Mouse (Mus musculus) limb, embryonic 12.5 days (tissue): ENCODE data around the gene Cyb561a3. TPM values are rescaled to one million over a fixed set of nuclear protein-coding genes. Genes with fewer than 3 reads are reported as not detected.
"Not testable (repeated sequence)": the region's sequence is repeated elsewhere in the genome, so short reads cannot be mapped to it uniquely, and the experiment has no call there.

Experiments used
- ATAC-seq: fragments of 200-750 bp; cut with Nextera tagmentation; 2 replicates; pipeline ENCODE4 v1.8.0; 2017; ENCODE audit warnings: low read depth, moderate TSS enrichment; ENCODE audit not compliant: insufficient number of reproducible peaks, insufficient read depth, low FRiP score, low TSS enrichment
- H3K27ac ChIP-seq: fragments of 300-500 bp; sonication (generic); 2 replicates; pipeline ENCODE4 v1.5.1; 2016; ENCODE audit warnings: mild to moderate bottlenecking, moderate library complexity
- H3K27me3 ChIP-seq: fragments of 300-500 bp; sonication (generic); 2 replicates; pipeline ENCODE4 v1.6.1; 2016; ENCODE audit warnings: mild to moderate bottlenecking, moderate library complexity
- H3K36me3 ChIP-seq: fragments of 300-500 bp; sonication (generic); 2 replicates; pipeline ENCODE4 v1.6.1; 2016; ENCODE audit warnings: mild to moderate bottlenecking, moderate library complexity
- H3K4me1 ChIP-seq: fragments of 300-500 bp; sonication (generic); replicated peaks from 2 replicates; pipeline ENCODE4 v1.6.1; 2016
- H3K4me2 ChIP-seq: fragments of 300-500 bp; sonication (generic); 2 replicates; pipeline ENCODE4 v1.6.1; 2016; ENCODE audit warnings: mild to moderate bottlenecking, moderate library complexity
- H3K4me3 ChIP-seq: fragments of 300-500 bp; sonication (generic); replicated peaks from 2 replicates; pipeline ENCODE4 v1.5.1; 2016; ENCODE audit warnings: mild to moderate bottlenecking
- H3K9ac ChIP-seq: fragments of 300-500 bp; sonication (generic); replicated peaks from 2 replicates; pipeline ENCODE4 v1.6.1; 2016; ENCODE audit warnings: mild to moderate bottlenecking, moderate library complexity
- H3K9me3 ChIP-seq: fragments of 300-500 bp; sonication (generic); 2 replicates; pipeline ENCODE4 v1.6.1; 2016; ENCODE audit warnings: mild to moderate bottlenecking, moderate library complexity
- WGBS: fragments of 180-500 bp; shearing (Covaris S2); methylation state at CpG from one replicate; pipeline ENCODE4 v1.1.7; 2016; 5-methylcytosine and 5-hydroxymethylcytosine counted together
- polyA plus RNA-seq: library from polyadenylated mRNA; unstranded; fragments of >200 nt; fragmentation: Nextera tagmentation; extraction: Ambion mirVana; gene quantifications from 2 replicates; pipeline ENCODE4 v1.2.1, GENCODE M21; 2016

The Cyb561a3 gene
- 17.0 and 18.0 TPM in 2 replicates for polyA plus RNA-seq

GRCm38 (mm10) chr19:10576690-10577561 lies at the start of gene Cyb561a3, which contains the start of gene Tmem138:
Gene Cyb561a3 (plus strand): TSS chr19:10577172.
Gene Tmem138 (minus strand): TSS chr19:10577362.
- Histone ChIP-seq H3K4me3 (peak within 1 kb of the TSS; percentile 64), H3K36me3 (peaks cover 38% of the 10 kb centered on the region), H3K9ac (peak within 1 kb of the TSS; percentile 79), H3K27me3 (no peaks in the 10 kb centered on the region), H3K9me3 (no peaks in the 10 kb centered on the region), H3K4me1 (peaks cover 17% of the 10 kb centered on the region), H3K27ac (peak within 1 kb of the TSS; percentile 92), H3K4me2 (peak within 1 kb of the TSS; percentile 80)
- peak; percentile 92 for ATAC-seq
- WGBS, result under 1% methylated on average over 44 of the region's 44 CpGs

DNA sequence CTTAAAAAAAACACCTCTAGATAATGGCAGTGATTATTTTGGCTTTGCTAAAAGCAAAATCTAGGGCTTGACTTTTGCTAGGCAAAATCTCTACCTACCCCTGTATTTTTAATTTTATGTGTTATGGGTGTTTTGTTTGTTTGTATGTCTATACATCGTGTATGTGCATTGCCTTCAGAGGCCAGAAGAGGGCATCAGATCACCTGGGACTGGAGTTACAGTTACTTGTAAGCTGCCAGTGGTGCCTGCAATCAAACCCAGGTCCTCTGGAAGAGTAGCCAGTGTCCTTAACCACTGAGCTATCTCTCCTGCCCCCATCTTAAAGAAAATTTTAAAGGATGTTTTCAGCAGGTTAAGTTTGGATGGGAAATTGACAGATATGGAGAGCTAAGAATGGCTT lies 46.9 kb upstream of the Cyb561a3 start:
- Histone ChIP-seq H3K4me3 (no peak overlapping the region), H3K9ac (no peak overlapping the region), H3K4me2 (no peak overlapping the region), H3K9me3 (no peaks in the 10 kb centered on the region), H3K36me3 (peaks cover 60% of the 10 kb centered on the region), H3K27me3 (no peaks in the 10 kb centered on the region), H3K27ac (no peak overlapping the region), H3K4me1 (peaks cover 17% of the 10 kb centered on the region)
- ATAC-seq, result no peak
- 97% methylated on average over 1 of the region's 1 CpGs for WGBS

- Histone ChIP-seq H3K27me3 (no peaks in the 10 kb centered on the region), H3K4me2 (no peak overlapping the region), H3K9ac (no peak overlapping the region), H3K9me3 (no peaks in the 10 kb centered on the region), H3K4me3 (no peak overlapping the region), H3K4me1 (no peaks in the 10 kb centered on the region), H3K27ac (no peak overlapping the region), H3K36me3 (peaks cover 94% of the 10 kb centered on the region)
- WGBS, result 94% methylated on average over 5 of the region's 5 CpGs
- ATAC-seq, result no peak
These were observed 37.5 kb upstream of the Cyb561a3 start for GRCm38 (mm10) chr19:10539454-10539853.

DNA sequence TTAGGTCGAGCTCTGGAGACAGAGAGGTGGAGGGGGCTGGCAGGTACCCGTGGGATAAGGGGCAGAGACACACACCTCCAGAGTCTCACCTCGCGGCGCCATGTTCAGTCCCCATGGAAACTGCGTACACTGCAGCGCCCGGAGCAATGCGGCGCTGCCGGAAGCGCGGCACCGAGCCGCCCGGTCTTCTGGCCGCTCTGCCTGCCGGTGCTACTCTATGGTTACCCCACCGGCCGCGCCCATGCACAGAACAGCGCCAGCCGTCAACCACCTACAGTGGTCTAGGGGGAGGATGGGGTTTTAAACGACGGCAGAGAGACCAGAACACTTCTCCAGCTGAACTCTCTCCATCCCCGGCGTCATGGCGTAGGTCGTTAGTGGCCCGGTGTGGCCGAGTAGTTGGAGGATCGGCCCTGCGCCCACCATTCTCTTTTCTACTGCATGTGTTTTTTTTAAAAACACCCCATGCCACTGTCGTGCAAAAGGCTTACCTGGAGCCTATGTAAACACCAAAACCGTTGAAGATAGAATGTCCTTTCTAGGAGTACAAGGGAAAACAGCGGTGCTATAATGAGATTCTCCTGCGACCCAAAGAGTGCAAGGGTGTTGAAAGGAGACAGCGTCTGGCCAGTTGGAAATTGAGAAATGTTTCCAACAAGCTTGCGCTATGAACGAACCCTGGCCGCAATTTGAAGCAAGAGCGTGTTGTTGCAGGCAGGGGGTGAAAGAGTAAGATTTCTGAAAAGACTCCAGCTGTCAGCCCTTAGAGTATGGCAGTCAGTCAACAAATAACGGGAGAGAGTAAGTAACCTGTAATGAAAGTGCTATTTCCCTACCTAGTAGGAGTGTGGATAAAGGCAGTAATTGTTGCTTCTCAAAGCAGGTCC lies 21.1 kb upstream of the Cyb561a3 start, which contains the start of gene Tmem216:
Tmem216 (minus strand) TSS at position 615 of the 887 bp plus-strand sequence.
- H3K27me3 ChIP-seq, result no peaks in the 10 kb centered on the region
- peak; percentile 97 for ATAC-seq
- H3K27ac ChIP-seq, result peak within 1 kb of the TSS; percentile 81
- peak within 1 kb of the TSS; percentile 77 for H3K4me2 ChIP-seq
- no peaks in the 10 kb centered on the region for H3K9me3 ChIP-seq
- 2% methylated on average over 43 of the region's 43 CpGs for WGBS
- peaks cover 18% of the 10 kb centered on the region for H3K36me3 ChIP-seq
- peak within 1 kb of the TSS; percentile 63 for H3K4me3 ChIP-seq
- peaks cover 16% of the 10 kb centered on the region for H3K4me1 ChIP-seq
- H3K9ac ChIP-seq, result peak within 1 kb of the TSS; percentile 68

- H3K9me3 ChIP-seq, result no peaks in the 10 kb centered on the region
- 66% methylated on average over 2 of the region's 2 CpGs for WGBS
- peaks cover 16% of the 10 kb centered on the region for H3K4me1 ChIP-seq
- H3K36me3 ChIP-seq, result peaks cover 7% of the 10 kb centered on the region; the same call in 1 of the 2 replicates
- H3K27ac ChIP-seq, result no peak overlapping the region
- no peaks in the 10 kb centered on the region for H3K27me3 ChIP-seq
- no peak overlapping the region for H3K4me2 ChIP-seq
- H3K4me3 ChIP-seq, result no peak overlapping the region
- H3K9ac ChIP-seq, result no peak overlapping the region
- no peak for ATAC-seq
These were observed 20.0 kb upstream of the Cyb561a3 start for GRCm38 (mm10) chr19:10557001-10557400.

- Histone ChIP-seq H3K9ac (no peak overlapping the region), H3K27ac (no peak overlapping the region), H3K4me2 (no peak overlapping the region), H3K27me3 (no peaks in the 10 kb centered on the region), H3K4me3 (no peak overlapping the region), H3K36me3 (peaks cover 3% of the 10 kb centered on the region; the same call in 1 of the 2 replicates), H3K9me3 (no peaks in the 10 kb centered on the region), H3K4me1 (peaks cover 16% of the 10 kb centered on the region)
- ATAC-seq, result no peak
- WGBS, result 74% methylated on average over 2 of the region's 2 CpGs
These were observed 19.5 kb upstream of the Cyb561a3 start for GRCm38 (mm10) chr19:10557430-10557829.

GRCm38 (mm10) chr19:10557837-10558375 lies 19.1 kb upstream of the Cyb561a3 start:
- not testable (repeated sequence) for H3K27ac ChIP-seq, H3K9me3 ChIP-seq, H3K4me3 ChIP-seq, H3K36me3 ChIP-seq, H3K4me2 ChIP-seq, ATAC-seq, H3K27me3 ChIP-seq, H3K9ac ChIP-seq
- WGBS, result 74% methylated on average over 4 of the region's 4 CpGs
- peaks cover 16% of the 10 kb centered on the region for H3K4me1 ChIP-seq

- no peak overlapping the region for H3K27ac ChIP-seq
- no peak overlapping the region for H3K4me3 ChIP-seq
- no peak overlapping the region for H3K9ac ChIP-seq
- H3K36me3 ChIP-seq, result no peaks in the 10 kb centered on the region
- 36% methylated on average over 5 of the region's 5 CpGs for WGBS
- H3K4me2 ChIP-seq, result no peak overlapping the region
- peaks cover 10% of the 10 kb centered on the region for H3K4me1 ChIP-seq
- no peaks in the 10 kb centered on the region for H3K27me3 ChIP-seq
- ATAC-seq, result no peak
- no peaks in the 10 kb centered on the region for H3K9me3 ChIP-seq
These were observed 16.9 kb upstream of the Cyb561a3 start for GRCm38 (mm10) chr19:10560108-10560507.

DNA sequence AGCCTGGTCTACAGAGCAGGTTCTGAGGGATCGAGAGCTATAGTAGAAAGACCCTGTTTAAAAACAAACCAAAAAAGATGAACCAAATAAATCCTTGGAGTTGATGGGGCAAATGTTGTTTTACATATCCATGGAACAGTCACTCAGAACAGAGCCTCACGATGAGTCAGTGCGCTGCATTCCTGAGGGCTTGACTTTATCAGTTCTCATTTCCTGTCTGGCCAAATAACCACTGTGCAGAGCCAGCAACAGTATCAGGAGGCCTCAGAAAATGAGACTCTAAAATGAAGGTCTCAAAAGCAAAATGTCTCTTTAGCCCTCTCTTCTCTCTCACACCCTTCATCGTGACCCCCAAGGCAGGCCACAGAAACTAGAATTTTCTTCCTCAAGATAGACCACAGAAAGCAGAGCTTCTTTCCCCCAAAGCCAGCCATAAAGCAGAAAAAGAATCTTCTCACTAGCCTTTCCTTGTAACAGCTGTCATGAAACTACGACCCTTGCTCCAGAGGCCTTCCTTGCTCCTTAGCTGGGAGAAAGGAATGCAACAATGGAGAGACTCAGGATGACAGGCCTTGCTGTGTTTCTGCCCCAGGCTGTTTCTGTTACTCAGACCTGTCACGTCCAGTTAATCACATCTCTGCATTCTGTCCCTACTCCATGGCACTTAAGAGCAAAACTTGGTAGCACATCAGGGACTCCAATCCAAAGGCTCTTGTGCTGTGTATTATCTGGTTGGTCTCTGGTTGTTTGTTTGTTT lies 15.2 kb upstream of the Cyb561a3 start:
- WGBS, result 68% methylated on average over 6 of the region's 6 CpGs
- Histone ChIP-seq H3K9ac (no peak overlapping the region), H3K4me1 (peaks cover under 1% of the 10 kb centered on the region; the same call in 1 of the 2 replicates), H3K4me2 (no peak overlapping the region), H3K9me3 (no peaks in the 10 kb centered on the region), H3K36me3 (no peaks in the 10 kb centered on the region), H3K4me3 (no peak overlapping the region), H3K27me3 (no peaks in the 10 kb centered on the region), H3K27ac (no peak overlapping the region)
- ATAC-seq, result no peak

DNA sequence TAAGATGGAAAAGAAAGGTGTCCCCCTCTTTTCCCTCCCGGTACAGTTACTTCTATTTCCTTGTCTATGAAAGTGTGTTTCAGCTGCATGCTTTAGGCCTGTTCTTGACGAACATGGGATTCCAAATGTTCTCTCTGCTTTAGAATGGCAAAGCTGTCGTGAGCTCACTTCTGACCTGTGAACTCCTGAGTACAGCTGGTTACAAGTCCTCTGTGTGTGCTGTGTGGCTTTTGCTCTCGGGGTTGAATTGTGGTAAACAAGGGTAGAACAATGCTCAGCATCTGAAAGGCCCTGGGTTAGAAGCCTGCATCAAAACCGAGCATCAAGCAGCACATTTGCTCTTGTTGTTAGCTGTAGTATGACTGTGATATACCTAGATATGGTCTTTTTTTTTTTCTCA lies 14.6 kb upstream of the Cyb561a3 start:
- no peak for ATAC-seq
- 64% methylated on average over 5 of the region's 5 CpGs for WGBS
- H3K4me1 ChIP-seq, result no peaks in the 10 kb centered on the region
- H3K9me3 ChIP-seq, result no peaks in the 10 kb centered on the region
- H3K27me3 ChIP-seq, result no peaks in the 10 kb centered on the region
- H3K27ac ChIP-seq, result no peak overlapping the region
- no peak overlapping the region for H3K4me3 ChIP-seq
- no peak overlapping the region for H3K4me2 ChIP-seq
- H3K36me3 ChIP-seq, result no peaks in the 10 kb centered on the region
- no peak overlapping the region; the same call in 1 of the 2 replicates for H3K9ac ChIP-seq
